Mouse (Mus musculus) G1E (cell line): ENCODE data around the gene Gpr37l1. TPM values are rescaled to one million over a fixed set of nuclear protein-coding genes. Genes with fewer than 3 reads are reported as not detected.
"Not testable (repeated sequence)": the region's sequence is repeated elsewhere in the genome, so short reads cannot be mapped to it uniquely, and the experiment has no call there.

Source experiments
- ATAC-seq: 2 replicates; pipeline ENCODE4 v1.8.0; 2016; ENCODE audit warnings: mild to moderate bottlenecking; ENCODE audit not compliant: insufficient number of reproducible peaks, poor library complexity, low FRiP score, severe bottlenecking; ENCODE audit errors: extremely low read depth
- DNase-seq: peaks from one replicate; pipeline ENCODE4 v3.0.0; 2012; ENCODE audit warnings: low spot score
- H3K27me3 ChIP-seq: 2 replicates; pipeline ENCODE4 v1.6.1; 2012; ENCODE audit warnings: mild to moderate bottlenecking, low read length, inconsistent platforms; ENCODE audit not compliant: insufficient read depth
- H3K36me3 ChIP-seq: replicated peaks from 2 replicates; pipeline ENCODE3; 2012; ENCODE audit warnings: mild to moderate bottlenecking, inconsistent platforms
- H3K4me1 ChIP-seq: 2 replicates; pipeline ENCODE4 v1.6.1; 2012; ENCODE audit warnings: low read depth, low read length, inconsistent platforms, mixed read lengths; ENCODE audit not compliant: insufficient read depth
- H3K4me3 ChIP-seq: 2 replicates; pipeline ENCODE4 v1.5.1; 2012; ENCODE audit warnings: low read depth, mild to moderate bottlenecking, inconsistent platforms, low read length, moderate library complexity, mixed read lengths
- H3K9me3 ChIP-seq: replicated peaks from 2 replicates; pipeline ENCODE4 v1.6.1; 2012; ENCODE audit warnings: inconsistent platforms
- CTCF ChIP-seq: IDR thresholded peaks from 2 replicates; pipeline ENCODE4 v1.5.1; 2012; ENCODE audit warnings: low read depth, low read length, inconsistent platforms, mixed read lengths
- GATA1 ChIP-seq: IDR thresholded peaks from 2 replicates; pipeline ENCODE4 v1.6.1; 2012; ENCODE audit warnings: borderline replicate concordance, low read length, inconsistent platforms, mixed read lengths
- GATA2 ChIP-seq: IDR thresholded peaks from 2 replicates; pipeline ENCODE4 v1.6.1; 2012; ENCODE audit warnings: low read depth, low read length, inconsistent platforms, borderline replicate concordance
- POLR2AphosphoS5 ChIP-seq: IDR thresholded peaks from 2 replicates; pipeline ENCODE4 v1.6.1; 2012; ENCODE audit warnings: low read depth, low read length, inconsistent platforms; ENCODE audit not compliant: insufficient replicate concordance
- TAL1 ChIP-seq: conservative IDR thresholded peaks from 2 replicates; pipeline ENCODE4 v1.6.1; 2012; ENCODE audit warnings: low read depth, low read length, inconsistent platforms, mixed read lengths
- polyA plus RNA-seq: library from polyadenylated mRNA; stranded (reverse); fragments of >175 nt; gene quantifications from 2 replicates; pipeline ENCODE4 v1.2.3, GENCODE M21; 2012
- total RNA-seq, 2 experiments: library from RNA; stranded (forward) in 1 of 2; stranded (reverse) in 1 of 2; fragments of 200-1000 nt in 1 of 2; fragments of >200 nt in 1 of 2; fragmentation: Nextera tagmentation in 1 of 2; gene quantifications; 2 replicates each; pipeline ENCODE4 v1.2.3; 2014 to 2017

The Gpr37l1 gene
- total and polyA plus RNA-seq, 3 experiments = 0.05 TPM; not detected in 2

DNA sequence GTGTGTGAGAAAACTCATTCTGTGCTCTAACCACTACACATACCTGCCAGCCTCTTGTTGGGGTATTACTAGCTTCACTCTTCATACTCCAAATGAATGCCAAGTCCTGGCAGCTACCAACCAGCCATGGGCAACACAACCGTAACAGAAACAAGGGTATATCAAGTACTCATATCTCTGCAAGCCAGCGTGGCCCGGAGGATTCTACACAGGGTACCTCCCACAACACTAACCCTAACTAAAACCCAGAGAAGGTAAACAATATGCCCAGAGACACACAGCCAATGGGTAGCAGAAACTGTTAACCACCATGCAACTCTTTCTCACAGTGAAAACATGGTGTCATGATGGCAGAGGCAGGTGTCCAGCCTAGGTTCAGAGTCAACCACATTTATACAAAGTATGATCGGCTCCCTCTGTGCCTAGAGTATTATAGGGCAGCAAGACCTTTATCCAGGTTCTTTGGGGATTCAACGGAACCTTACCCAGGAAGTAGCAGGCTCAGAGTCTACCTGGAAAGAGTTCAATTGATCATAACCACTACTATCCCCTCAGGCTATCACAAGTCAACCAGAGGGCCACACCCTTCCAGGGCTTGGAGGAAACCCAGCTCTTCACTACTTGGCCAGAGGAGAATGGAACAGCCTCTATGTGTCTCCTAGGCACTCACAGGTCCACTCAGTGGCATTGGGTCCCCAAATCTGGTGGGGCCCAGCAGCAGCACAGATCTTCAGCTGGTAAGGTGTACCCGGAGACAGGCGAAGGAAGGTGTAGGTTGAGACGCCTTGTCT, 42.7 kb downstream of the Gpr37l1 start:
- Histone ChIP-seq H3K27me3 (no peaks in the 10 kb centered on the region; the same call in 1 of the 2 replicates), H3K36me3 (peaks cover 93% of the 10 kb centered on the region), H3K9me3 (no peaks in the 10 kb centered on the region), H3K4me1 (peaks cover 38% of the 10 kb centered on the region), H3K4me3 (no peak overlapping the region)
- ATAC-seq (no peak), DNase-seq (no peak)
- TF ChIP-seq POLR2AphosphoS5 (no peak), CTCF (no peak), TAL1 (no peak), GATA1 (no peak), GATA2 (no peak)

DNA sequence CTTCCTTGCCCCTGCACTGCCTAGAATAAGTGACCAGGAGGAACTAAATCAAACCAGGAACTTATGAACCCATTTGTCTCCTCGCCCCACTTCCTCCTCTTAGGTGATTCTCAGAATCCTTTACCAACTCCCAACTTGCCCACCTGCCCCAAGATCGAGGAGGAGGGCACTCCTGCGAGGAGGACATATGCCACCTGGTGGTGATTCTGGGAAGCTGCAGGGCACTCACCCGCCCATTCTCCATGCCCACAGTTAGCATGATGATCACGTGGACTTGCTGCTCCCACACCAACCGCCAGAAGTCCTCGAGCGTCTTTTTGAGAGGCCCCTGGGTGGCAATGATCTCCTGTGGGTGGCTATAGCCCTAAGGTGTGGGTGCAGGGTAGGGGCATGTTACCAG, 54.8 kb downstream of the Gpr37l1 start:
- peaks cover 77% of the 10 kb centered on the region for H3K36me3 ChIP-seq
- peak; percentile 85 for DNase-seq

GRCm38 (mm10) chr1:135111271-135111670, 56.2 kb downstream of the Gpr37l1 start:
- H3K4me3 ChIP-seq, H3K9me3 ChIP-seq, DNase-seq, H3K27me3 ChIP-seq, ATAC-seq: not testable (repeated sequence)
- Histone ChIP-seq H3K36me3 (peaks cover 69% of the 10 kb centered on the region), H3K4me1 (peaks cover 42% of the 10 kb centered on the region)

More for the DNA sequence above, 54.8 kb downstream of the Gpr37l1 start:
- TF ChIP-seq GATA2 (no peak), CTCF (peak; percentile 99), GATA1 (no peak), POLR2AphosphoS5 (no peak), TAL1 (no peak)
- H3K9me3 ChIP-seq = no peaks in the 10 kb centered on the region
- H3K4me3 ChIP-seq = no peak overlapping the region; the same call in 1 of the 2 replicates
- peak; percentile 66 for ATAC-seq
- H3K27me3 ChIP-seq = no peaks in the 10 kb centered on the region
- peaks cover 42% of the 10 kb centered on the region for H3K4me1 ChIP-seq

Other genes starting within 250 kb of the Gpr37l1 start
- gene Ppp1r12b, start 211.7 kb downstream of the Gpr37l1 start, total RNA-seq (2014; fragmentation: Nextera tagmentation) = 12.6 and 15.7 TPM in 2 replicates
- gene Ppp1r12b, start 211.7 kb downstream of the Gpr37l1 start, total RNA-seq (2017) = 8.0 and 8.2 TPM in 2 replicates
- gene Ppp1r12b, start 211.7 kb downstream of the Gpr37l1 start, polyA plus RNA-seq = 1.2 and 1.7 TPM in 2 replicates
- gene Ube2t, start 205.1 kb downstream of the Gpr37l1 start, total RNA-seq (2014; fragmentation: Nextera tagmentation) = 54.3 and 60.7 TPM in 2 replicates
- gene Ube2t, start 205.1 kb downstream of the Gpr37l1 start, total RNA-seq (2017) = 65.9 and 72.6 TPM in 2 replicates
- gene Ube2t, start 205.1 kb downstream of the Gpr37l1 start, polyA plus RNA-seq = 12.1 and 14.1 TPM in 2 replicates
- gene Lgr6, start 62.4 kb downstream of the Gpr37l1 start, total RNA-seq (2014; fragmentation: Nextera tagmentation) = 0.30 TPM in 1 of 2 replicates, not detected in the other
- 0.12 and 0.38 TPM in 2 replicates for gene Lgr6, start 62.4 kb downstream of the Gpr37l1 start, total RNA-seq (2017)
- gene Lgr6, start 62.4 kb downstream of the Gpr37l1 start, polyA plus RNA-seq = 0.43 and 0.54 TPM in 2 replicates
- gene Ptpn7, start 35.0 kb downstream of the Gpr37l1 start, total RNA-seq (2014; fragmentation: Nextera tagmentation) = 132 and 147 TPM in 2 replicates
- 212 and 227 TPM in 2 replicates for gene Ptpn7, start 35.0 kb downstream of the Gpr37l1 start, total RNA-seq (2017)
- gene Ptpn7, start 35.0 kb downstream of the Gpr37l1 start, polyA plus RNA-seq = 341 and 359 TPM in 2 replicates
- gene Arl8a, start 20.9 kb downstream of the Gpr37l1 start, total RNA-seq (2014; fragmentation: Nextera tagmentation) = 93.7 and 103 TPM in 2 replicates
- 45.0 and 46.6 TPM in 2 replicates for gene Arl8a, start 20.9 kb downstream of the Gpr37l1 start, total RNA-seq (2017)
- 88.0 and 99.6 TPM in 2 replicates for gene Arl8a, start 20.9 kb downstream of the Gpr37l1 start, polyA plus RNA-seq
- gene Elf3, start 90.9 kb upstream of the Gpr37l1 start, total RNA-seq (2014; fragmentation: Nextera tagmentation) = not detected in 2 replicates
- gene Elf3, start 90.9 kb upstream of the Gpr37l1 start, total RNA-seq (2017) = 0.12 TPM in 1 of 2 replicates, not detected in the other
- gene Elf3, start 90.9 kb upstream of the Gpr37l1 start, polyA plus RNA-seq = not detected in 2 replicates
- not detected in 2 replicates for gene Rnpep, start 116.4 kb upstream of the Gpr37l1 start, total RNA-seq (2014; fragmentation: Nextera tagmentation)
- gene Rnpep, start 116.4 kb upstream of the Gpr37l1 start, total RNA-seq (2017) = 0.17 and 1.4 TPM in 2 replicates
- 0.03 TPM in 1 of 2 replicates, not detected in the other for gene Rnpep, start 116.4 kb upstream of the Gpr37l1 start, polyA plus RNA-seq
- gene Timm17a, start 146.1 kb upstream of the Gpr37l1 start, total RNA-seq (2014; fragmentation: Nextera tagmentation) = 87.0 and 89.5 TPM in 2 replicates
- gene Timm17a, start 146.1 kb upstream of the Gpr37l1 start, total RNA-seq (2017) = 91.1 TPM in 2 replicates
- gene Timm17a, start 146.1 kb upstream of the Gpr37l1 start, polyA plus RNA-seq = 4.0 and 4.5 TPM in 2 replicates
- not detected in 2 replicates for gene Lmod1, start 157.1 kb upstream of the Gpr37l1 start, total RNA-seq (2014; fragmentation: Nextera tagmentation)
- gene Lmod1, start 157.1 kb upstream of the Gpr37l1 start, total RNA-seq (2017) = 0.06 and 0.16 TPM in 2 replicates
- not detected in 2 replicates for gene Lmod1, start 157.1 kb upstream of the Gpr37l1 start, polyA plus RNA-seq
- gene Shisa4, start 207.6 kb upstream of the Gpr37l1 start, total RNA-seq (2014; fragmentation: Nextera tagmentation) = not detected in 2 replicates
- gene Shisa4, start 207.6 kb upstream of the Gpr37l1 start, total RNA-seq (2017) = 0.12 and 0.16 TPM in 2 replicates
- gene Shisa4, start 207.6 kb upstream of the Gpr37l1 start, polyA plus RNA-seq = not detected in 2 replicates